Mouse (Mus musculus) monocyte, adult 5-6 weeks (primary cell): ENCODE data around the gene Mesp2. TPM values are rescaled to one million over a fixed set of nuclear protein-coding genes. Genes with fewer than 3 reads are reported as not detected.
"Not testable (repeated sequence)": the region's sequence is repeated elsewhere in the genome, so short reads cannot be mapped to it uniquely, and the experiment has no call there.

Experiments
- ATAC-seq: fragments of 153-309, 156-312 bp; replicated peaks from 2 replicates; pipeline ENCODE4 v1.8.0; 2017; ENCODE audit warnings: mild to moderate bottlenecking; ENCODE audit not compliant: low TSS enrichment, insufficient number of reproducible peaks, severe bottlenecking, poor library complexity, low FRiP score
- total RNA-seq: library from RNA; stranded (forward); fragments of 200-1000, 200-491, 200-594 nt; gene quantifications from 3 replicates; pipeline ENCODE4 v1.2.3, GENCODE M21; 2017

Mesp2 gene
- total RNA-seq: not detected in 3 replicates

DNA sequence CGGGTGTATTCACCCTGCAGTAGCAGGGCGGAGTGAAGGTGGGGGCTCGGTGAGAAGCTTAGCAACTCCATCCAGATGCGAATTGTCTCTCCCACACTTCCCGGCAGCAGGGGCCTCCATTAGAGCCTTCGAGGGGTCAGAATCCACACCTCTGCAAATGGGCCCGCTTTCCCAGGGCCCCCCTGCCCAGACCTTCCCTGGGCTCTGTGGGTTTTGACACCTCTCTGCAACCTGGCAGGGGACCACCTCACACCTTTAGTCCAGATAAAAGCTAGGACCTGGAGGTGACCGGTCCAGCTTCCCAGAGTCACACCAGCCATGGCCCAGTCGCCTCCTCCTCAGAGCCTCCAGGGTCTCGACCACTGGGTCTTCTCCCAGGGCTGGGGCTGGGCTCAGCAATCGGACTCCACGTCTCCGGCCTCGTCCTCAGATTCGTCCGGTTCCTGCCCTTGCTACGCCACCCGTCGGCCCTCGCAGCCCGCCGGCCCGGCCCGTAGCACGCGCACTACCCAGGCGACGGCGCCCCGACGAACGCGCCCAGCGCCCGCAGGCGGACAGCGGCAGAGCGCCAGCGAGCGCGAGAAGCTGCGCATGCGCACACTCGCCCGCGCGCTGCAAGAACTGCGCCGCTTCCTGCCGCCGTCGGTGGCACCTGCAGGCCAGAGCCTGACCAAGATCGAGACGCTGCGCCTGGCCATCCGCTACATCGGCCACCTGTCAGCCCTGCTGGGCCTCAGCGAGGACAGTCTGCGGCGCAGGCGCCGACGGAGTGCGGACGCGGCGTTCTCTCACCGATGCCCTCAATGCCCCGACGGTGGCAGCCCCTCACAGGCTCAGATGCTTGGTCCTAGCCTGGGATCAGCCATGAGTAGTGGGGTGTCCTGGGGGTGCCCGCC lies at the start of gene Mesp2:
TSS of gene Mesp2 (plus strand) at position 117 of the 896 bp plus-strand sequence.
- 0 out of 2 replicates have a peak, but pooled peaks have one; percentile 18 for ATAC-seq

DNA sequence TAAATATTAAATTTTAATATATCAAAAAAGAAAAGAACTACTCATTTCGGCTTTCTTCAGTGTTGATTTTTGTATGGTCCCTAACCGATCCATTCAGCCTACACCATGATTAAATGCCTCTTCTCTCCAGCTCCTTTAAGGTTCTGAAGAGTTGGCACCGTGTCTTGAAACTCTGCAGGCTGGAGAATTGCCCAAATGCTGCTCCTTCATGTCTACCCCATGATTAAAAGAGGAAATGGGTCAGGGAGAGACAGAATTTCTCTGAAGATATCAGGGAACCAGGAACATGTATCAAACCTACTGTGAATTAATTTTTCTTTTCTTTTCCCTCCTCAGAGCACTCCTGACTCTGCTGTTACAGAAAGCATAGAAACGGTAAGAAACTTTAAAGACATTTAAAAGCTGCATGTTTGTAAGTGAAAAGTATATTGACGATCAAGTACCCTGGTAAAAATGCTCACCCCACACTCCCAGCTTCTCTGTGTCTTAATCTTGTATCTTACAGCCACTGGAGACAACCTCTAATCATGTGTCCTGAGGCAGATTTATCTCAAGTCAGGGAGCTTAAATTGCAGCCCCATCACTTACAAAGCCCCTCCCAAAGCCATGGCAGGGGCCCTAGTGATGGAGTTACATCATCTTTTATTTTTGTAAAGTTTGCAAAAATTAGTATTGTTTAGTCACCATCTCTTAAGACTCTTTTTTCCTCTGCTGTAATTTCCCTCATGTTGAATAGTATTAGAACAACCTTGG lies 49.2 kb upstream of the Mesp2 start:
- no peak for ATAC-seq

DNA sequence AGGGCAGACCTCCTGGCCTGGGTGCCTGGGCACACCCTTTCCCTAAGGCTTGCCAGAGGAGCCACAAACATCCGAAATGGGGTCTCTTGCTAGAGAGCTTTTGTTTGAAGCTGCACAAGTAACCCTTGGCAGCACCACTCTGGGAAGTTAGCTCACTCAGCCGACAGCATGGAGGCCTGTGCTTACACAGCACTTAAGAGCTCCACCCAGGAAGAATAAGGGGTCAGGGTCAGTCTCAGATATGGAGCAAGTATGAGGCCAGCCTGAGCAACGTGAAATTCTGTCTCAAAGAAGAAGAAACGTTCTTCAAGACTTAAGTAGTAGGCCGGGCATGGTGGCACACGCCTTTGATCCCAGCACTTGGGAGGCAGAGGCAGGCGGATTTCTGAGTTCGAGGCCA lies 48.4 kb upstream of the Mesp2 start:
- ATAC-seq: no peak

DNA sequence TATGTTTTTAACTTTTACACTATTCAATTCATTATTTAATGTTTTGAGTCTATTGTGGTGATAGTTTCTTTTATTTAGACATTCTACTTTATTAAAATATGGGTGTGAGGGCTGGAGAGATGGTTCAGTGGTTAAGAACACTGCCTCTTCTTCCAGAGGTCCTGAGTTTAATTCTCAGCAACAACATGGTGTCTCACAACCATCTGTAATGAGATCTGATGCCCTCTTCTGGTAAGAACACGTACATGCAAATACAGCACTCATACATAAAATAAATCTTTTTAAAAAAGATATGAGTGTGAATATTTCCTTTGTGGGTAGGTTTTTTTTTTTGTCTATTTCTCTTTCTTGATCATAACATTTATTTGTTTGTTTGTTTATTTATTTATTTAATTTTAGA lies 44.5 kb upstream of the Mesp2 start:
- ATAC-seq: no peak

DNA sequence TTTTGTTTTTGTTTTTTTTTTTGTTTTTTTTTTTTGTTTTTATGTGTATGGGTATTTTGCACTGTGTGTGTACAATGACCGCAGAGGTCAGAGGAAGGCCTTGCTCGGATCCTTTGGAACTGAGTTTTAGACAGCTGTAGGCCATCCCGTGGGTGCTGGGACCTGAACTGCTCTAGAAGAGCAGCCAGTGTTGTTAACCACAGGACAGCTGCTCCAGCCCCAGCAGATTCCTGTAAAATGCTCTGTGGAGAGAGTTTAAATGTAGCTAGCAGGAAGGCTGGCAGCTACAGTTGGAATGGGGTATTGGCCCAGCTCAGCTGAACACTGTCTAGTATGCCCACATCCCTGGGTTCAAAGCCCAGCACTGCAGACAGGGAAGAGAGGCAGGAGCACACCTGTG lies 40.9 kb upstream of the Mesp2 start:
- no peak for ATAC-seq

DNA sequence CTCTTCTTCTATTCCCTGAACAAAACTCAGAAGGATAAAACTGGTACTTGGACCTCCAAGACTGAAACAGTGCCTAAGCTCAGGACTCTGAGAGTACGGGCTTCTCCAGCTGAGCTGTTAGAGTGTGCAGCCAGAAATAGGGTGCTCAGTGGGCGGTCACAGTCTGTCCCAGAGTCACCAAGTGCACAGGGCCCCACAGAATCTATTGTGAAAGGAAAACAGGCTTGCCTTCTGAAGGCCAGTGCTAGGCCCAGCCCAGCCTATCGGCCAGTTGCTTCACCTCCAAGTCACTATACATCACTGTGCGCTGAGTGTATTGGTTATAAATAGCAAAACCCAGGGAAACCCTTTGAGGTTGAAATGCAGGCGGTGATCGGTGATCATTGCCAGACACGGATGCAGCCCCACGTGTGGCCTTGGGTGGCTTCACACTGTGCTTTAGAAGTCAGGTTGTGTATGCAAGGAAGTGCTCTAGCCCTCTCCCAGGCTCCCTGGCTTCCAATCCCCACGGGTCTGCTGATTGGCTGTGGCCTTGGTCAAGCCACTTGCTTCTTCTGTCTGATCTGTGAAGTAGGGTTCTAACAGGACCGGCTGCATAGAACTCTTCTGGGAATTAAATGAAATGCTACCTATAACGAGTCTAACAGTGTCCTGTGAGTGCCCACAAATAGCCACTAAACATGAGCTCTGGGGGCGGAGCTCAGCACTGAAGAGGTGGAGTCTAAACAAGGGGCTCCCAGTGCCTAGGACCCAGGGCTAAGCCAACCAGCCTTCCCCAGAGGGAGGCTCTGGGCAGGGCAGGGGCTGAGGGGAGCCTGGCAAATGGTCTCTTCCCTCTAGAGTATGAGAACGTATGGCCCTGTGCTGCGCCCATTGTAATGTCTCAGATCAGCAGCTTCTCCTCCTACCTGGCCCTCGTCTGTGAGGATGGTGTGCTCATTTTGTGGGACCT lies 38.7 kb upstream of the Mesp2 start:
- no peak for ATAC-seq

DNA sequence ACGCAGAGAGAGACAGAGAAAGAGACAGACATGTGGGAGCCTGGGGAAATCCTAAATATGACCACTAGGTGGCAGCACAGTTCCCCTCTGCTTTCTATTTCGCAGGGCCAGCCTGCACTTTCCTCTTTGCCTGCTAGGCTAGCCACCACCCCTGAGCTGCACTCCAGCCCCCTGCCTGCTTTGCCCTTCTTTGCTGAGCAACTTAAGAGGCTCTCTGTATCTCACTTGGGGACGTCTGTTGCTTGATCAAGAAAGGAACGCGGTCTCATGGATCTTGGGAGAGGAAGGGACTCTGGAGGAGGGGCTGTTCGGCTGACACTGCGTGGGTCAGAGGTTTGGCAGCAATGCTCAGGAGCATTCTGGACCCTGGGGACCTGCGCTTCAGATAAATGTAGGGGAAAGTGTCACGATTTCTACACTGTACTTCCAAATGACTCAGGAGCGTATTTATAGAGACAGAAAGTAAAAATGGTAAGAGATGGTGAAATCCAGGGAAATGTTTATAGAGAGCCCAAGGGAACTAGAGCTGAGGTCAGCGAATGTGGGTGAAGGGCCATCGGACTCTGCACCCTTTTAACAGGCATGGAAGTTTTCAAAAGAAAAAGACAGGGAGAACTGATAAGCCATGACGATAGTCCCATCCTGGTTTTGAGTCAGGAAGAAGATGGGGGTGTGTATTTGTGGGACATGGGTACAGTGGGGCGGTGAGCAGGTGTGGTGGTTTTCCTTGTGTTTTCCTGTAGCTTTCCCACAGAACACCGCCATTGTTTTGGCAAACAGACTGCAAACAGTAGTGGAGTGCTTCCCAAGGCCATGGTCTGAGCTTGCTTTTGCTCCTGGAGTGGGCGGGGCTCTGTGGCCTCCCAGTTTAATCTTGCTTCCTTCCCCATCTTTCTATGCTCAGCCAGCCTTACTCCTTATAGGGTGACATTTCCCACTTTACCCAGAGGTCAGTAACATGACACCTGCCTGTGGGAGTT lies 29.6 kb upstream of the Mesp2 start:
- peak; percentile 90 for ATAC-seq

DNA sequence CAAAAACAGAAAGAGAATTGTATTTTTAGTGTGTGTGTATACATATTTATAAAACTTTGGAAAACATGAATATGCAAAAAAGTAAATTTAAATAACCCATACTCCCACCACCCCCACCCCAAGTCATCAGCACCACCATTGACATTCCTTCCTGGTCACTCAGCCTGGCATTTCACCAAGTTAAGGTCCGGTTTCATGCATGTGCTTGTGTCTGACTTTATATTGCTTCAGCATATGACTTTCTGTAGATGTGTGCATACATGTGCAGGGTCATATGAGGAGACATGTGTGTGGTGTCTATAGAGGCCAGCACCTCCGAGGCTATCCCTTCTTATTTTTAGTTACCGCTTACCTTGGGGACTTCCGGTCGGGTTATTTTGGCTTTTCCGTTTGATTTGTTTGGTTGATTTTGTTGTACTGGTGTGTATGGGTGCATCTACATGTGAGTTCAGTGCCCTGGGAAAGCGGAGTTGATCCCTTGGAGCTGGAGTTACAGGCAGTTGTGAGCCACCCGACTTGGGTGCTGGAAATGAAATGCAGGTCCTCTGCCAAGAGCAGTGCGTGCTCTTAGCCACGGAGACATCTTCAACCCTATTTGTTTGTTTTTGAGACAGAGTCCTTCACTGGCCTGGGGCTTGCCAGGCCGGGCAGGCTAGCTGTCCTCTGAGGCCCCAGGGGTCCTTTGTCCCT lies 28.6 kb upstream of the Mesp2 start:
- no peak for ATAC-seq

DNA sequence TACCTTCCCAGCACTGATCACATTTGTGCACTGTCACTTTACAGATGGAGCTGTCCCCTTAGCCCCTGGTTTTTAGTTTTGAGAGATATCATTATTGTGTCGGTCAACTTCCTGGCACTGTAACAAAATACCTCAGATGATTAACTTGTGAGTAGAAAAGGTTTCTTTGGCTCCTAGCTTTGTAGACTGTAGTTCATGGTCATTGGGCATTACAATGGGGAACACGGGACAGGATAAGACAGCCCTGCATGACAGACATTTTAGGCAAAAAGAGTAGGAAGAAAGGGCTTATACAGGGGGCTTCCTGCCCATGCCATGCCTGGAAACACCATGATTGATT lies 28.0 kb upstream of the Mesp2 start:
- ATAC-seq: no peak

DNA sequence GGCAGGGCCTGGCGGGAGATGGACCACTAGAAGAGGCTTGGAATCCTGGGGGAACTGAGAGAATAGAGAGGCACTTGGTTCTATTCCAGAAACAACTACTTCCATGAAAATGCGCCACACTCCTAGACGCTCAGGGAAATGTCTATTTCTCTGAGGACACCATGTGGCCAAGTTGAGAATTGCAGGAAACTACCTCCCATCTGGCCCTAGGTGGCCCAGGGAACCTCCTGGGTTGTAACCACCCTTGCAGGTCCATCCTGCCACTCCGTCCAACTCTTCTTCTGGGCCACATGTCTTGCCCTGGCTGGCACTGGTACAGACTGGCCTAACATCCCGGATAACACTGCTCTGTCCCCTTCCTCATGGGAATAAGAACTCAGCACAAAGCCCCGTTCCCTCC lies 24.2 kb upstream of the Mesp2 start:
- peak; percentile 72 for ATAC-seq

DNA sequence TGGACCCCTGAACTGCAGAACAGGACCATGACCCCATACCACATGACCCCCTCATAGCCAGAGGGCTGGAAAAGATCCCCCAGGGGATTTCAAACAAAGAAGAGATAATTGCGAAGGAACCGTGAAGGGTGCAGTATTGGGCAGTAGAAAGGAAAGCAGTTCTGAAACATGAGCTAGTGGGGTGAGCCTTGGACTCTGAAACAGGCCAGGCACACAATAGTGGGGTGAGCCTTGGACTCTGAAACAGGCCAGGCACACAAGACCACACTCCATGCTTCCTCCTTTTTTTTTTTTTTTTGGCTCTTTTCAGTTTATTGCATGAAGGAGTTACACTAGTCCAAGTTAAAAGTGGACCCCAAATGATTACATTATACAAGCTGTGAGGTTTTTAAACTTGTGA lies 20.7 kb upstream of the Mesp2 start:
- not testable (repeated sequence) for ATAC-seq

DNA sequence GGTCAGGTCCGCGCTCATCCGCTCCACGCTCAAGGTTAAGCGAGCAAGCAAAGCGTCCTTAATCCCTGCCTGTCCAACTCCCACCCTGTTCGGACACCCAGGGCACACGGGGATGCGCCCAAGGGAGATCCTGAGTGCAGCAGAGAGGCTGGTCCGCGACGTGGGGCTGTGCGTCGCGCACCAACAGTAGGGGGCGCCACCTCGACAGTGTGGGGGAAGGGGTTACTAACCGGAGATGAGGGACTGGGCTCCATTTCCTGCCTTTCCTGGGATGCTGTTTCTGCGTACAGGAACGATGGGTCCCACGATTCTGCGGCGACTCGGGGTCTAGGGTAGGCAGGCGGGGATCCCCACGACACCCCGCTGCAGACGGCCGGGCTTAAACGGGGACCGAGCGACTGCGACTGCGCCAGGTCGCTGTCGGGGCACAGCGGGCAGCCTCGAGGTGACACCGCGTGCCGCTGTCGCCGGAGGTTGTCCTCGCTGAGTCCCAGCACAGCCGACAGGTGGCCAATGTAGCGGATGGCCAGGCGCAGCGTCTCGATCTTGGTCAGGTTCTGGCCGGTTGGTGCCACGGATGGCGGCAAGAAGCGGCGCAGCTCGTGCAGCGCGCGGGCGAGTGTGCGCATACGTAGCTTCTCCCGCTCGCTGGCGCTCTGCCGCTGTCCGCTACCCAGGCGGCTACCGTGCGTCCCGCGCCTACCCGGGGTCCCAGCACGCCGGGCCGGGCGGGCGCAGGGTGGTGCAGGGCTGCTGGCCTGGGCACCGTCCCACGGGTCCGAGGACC lies 17.7 kb upstream of the Mesp2 start:
- ATAC-seq: no peak; the same call in 1 of the 2 replicates

DNA sequence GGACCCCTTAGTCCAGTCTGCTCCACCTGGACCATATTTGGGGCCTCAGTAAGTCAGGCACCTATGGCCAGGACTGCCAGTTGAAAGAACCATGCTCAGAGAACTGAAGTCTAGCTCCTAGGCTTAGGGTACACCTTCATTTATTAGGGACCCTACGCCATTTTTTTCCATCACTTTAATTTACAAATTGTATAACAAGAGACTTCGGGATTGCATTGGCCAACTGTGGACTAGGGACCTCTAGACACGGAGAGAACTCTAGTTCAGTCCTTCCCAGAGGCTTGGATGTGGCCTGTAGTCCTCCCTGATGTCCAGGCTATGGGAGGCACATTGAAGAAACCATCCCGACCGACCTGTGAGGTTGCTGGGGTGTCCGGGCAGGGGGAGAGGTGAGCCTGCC lies 16.8 kb upstream of the Mesp2 start, which contains the start of gene Mesp1:
TSS of gene Mesp1 (minus strand) at position 101 of the 400 bp plus-strand sequence.
- ATAC-seq: no peak

DNA sequence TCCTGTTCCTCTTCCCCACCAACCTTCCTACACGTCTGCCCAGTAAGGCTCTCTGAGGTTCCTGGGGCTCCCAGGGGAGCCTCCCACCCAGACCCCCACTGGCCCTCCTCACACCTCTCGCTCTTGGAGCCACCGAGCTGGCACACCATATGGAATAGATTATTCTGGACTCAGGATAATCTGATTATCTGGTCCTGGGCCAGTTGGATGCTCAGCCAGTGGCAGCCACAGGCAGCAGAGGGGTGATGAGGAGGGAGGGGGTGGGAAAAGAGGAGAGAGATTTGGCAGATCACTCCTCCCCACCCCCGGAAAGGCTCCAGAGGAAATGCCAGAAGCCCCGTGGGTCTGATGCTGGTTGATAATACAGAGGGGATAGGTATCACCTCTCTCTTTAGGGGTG lies 11.9 kb upstream of the Mesp2 start:
- ATAC-seq: no peak

DNA sequence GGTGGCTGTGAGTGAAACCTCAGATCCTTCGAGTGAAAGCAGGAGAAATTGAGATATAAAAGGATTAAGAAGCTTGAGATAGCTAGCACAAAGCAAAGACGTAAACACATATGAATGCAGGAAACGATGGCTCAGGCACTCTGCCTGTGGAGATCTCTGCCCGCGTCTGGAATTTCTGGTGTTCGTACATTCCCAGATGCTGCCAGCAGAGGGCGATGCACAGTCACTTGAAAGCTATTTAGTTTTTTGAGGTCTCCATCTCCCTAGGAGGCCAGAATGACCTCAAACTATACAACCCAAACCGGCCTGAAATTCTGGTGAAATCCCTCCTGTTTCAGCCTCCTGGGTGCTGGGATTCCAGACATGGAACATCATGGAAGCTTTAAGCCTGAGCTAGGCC lies 11.5 kb upstream of the Mesp2 start:
- 0 out of 2 replicates have a peak, but pooled peaks have one; percentile 36 for ATAC-seq

DNA sequence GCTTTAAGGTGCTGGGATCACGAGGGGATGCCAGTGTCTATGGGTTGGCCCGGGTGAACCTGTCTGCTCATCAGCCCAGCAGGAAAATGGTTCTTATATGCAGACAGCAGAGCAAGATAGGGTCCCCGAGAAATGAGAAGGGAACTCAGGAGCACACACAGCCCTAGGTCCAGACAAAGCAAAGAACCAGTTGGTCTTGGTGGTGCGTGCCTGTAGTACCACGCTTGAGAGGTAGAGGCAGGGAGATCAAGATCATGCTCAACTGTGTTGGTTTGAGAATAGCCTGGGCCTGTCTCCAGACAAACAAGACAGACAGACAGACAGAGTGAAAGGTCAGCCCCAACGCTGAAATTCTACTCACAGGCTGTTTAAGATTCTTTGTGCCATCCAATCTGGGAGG lies 11.0 kb upstream of the Mesp2 start:
- no peak for ATAC-seq
